Mouse (Mus musculus) midbrain, embryonic 13.5 days (tissue): Measurements from ENCODE around the gene Slc23a2. TPM values are rescaled to one million over a fixed set of nuclear protein-coding genes. Genes with fewer than 3 reads are reported as not detected.

ENCODE experiments used
- ATAC-seq: fragments of 200-750 bp; cut with Nextera tagmentation; 2 replicates; pipeline ENCODE4 v1.8.0; 2017; ENCODE audit warnings: mild to moderate bottlenecking, moderate TSS enrichment, moderate library complexity
- H3K27ac ChIP-seq: fragments of 300-500 bp; sonication (generic); 2 replicates; pipeline ENCODE4 v1.5.1; 2015; ENCODE audit warnings: inconsistent platforms, mild to moderate bottlenecking, moderate library complexity
- H3K27me3 ChIP-seq: fragments of 300-500 bp; sonication (generic); 2 replicates; pipeline ENCODE4 v1.6.1; 2015; ENCODE audit warnings: mild to moderate bottlenecking, inconsistent platforms
- H3K36me3 ChIP-seq: fragments of 300-500 bp; sonication (generic); 2 replicates; pipeline ENCODE4 v1.6.1; 2015; ENCODE audit warnings: mild to moderate bottlenecking, inconsistent platforms
- H3K4me1 ChIP-seq: fragments of 300-500 bp; sonication (generic); replicated peaks from 2 replicates; pipeline ENCODE4 v1.6.1; 2015; ENCODE audit warnings: inconsistent platforms
- H3K4me2 ChIP-seq: fragments of 300-500 bp; sonication (generic); replicated peaks from 2 replicates; pipeline ENCODE4 v1.6.1; 2015; ENCODE audit warnings: moderate library complexity, mild to moderate bottlenecking, inconsistent platforms
- H3K4me3 ChIP-seq: fragments of 300-500 bp; sonication (generic); replicated peaks from 2 replicates; pipeline ENCODE4 v1.5.1; 2015; ENCODE audit warnings: mild to moderate bottlenecking, inconsistent platforms
- H3K9ac ChIP-seq: fragments of 300-500 bp; sonication (generic); replicated peaks from 2 replicates; pipeline ENCODE4 v1.6.1; 2015; ENCODE audit warnings: mild to moderate bottlenecking, inconsistent platforms
- H3K9me3 ChIP-seq: fragments of 300-500 bp; sonication (generic); 2 replicates; pipeline ENCODE4 v1.6.1; 2016; ENCODE audit warnings: mild to moderate bottlenecking, inconsistent platforms
- WGBS: fragments of 180-500 bp; shearing (Covaris S2); methylation state at CpG from one replicate; pipeline ENCODE4 v1.1.7; 2015; 5-methylcytosine and 5-hydroxymethylcytosine counted together
- polyA plus RNA-seq: library from polyadenylated mRNA; unstranded; fragments of >200 nt; fragmentation: Nextera tagmentation; extraction: Ambion mirVana; gene quantifications from 2 replicates; pipeline ENCODE4 v1.2.1, GENCODE M21; 2015

Slc23a2 gene
- 19.8 and 22.7 TPM in 2 replicates for polyA plus RNA-seq

DNA sequence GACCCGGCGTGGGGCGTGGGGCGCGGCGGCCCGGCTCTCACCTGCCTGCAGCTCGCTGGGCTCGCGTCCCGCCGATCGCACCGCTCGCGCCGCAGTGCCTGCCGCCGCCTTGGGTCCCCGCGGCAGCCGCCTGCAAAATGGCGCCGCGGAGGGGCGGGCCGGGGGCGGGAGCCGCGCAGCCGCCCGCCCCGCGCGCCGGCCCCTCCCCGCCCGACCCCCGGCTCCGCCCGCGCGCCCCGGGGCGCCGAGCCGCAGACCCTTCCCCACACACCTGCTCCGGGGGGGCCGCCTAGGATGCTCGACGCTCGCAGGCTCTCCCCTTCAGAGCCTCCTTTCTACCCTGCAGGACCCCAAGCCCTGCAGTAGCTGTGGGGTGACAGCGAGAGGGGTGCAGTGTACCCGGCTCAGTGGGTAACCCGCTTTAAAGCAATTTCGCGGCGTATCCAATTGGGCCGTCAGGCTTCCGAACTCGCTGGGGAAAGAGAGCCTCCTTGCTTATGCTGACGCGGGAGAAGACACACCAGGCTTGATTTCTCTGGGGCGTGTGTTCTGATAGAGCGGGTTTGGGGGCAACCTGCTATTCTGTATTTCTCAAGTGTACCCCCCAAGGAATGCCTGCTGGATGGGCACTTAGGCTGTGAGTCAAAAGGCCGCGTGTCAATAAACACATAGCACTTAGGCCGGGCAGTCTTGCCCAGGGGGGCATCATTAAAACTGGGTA is at the start of gene Slc23a2:
Gene Slc23a2, minus strand, starts transcription at position 138 of the 721 bp plus-strand sequence.
- WGBS, result 0% methylated on average over 39 of the region's 68 CpGs
- no peaks in the 10 kb centered on the region for H3K9me3 ChIP-seq
- H3K36me3 ChIP-seq, result 0 out of 2 replicates have a peak, but pooled peaks cover 2% of the 10 kb centered on the region
- H3K9ac ChIP-seq, result peak within 1 kb of the TSS; percentile 94
- ATAC-seq, result peak; percentile 93
- H3K27me3 ChIP-seq, result peaks cover 12% of the 10 kb centered on the region
- peaks cover 18% of the 10 kb centered on the region for H3K4me1 ChIP-seq
- peak within 1 kb of the TSS; percentile 82 for H3K4me3 ChIP-seq
- H3K27ac ChIP-seq, result peak within 1 kb of the TSS; percentile 80
- peak within 1 kb of the TSS; percentile 88 for H3K4me2 ChIP-seq

DNA sequence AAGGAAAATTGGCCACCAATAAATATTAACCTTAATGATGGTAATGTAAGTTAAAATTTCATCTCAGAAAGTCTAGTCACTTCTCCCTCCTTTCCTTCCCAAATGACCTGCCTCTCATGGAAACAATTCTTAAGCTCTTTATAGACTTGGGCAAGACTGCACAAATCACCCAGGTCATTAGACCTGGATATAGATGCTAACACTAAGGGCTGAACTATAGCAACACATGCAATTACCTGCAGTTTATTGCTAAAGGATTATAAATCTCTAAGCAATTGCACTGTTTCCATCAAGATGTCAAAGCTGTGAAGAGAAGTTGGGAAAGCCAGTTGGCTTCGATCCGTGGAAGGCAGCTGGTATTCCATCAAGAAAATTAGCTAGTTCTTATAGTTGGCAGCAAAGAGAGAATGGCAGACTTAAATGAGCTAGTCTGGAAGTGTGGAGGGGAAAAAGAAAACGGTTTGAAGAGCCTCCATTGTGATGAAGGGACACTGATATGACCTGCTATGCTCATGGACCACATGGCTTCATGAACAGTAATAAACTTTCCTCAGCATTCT is 45.8 kb upstream of the Slc23a2 start:
- no peaks in the 10 kb centered on the region for H3K9me3 ChIP-seq
- H3K4me2 ChIP-seq, result no peak overlapping the region
- H3K27ac ChIP-seq, result no peak overlapping the region
- H3K36me3 ChIP-seq, result no peaks in the 10 kb centered on the region
- no peak overlapping the region for H3K9ac ChIP-seq
- no peak overlapping the region for H3K4me3 ChIP-seq
- no peaks in the 10 kb centered on the region for H3K27me3 ChIP-seq
- ATAC-seq, result no peak
- H3K4me1 ChIP-seq, result no peaks in the 10 kb centered on the region
- WGBS, result 83% methylated on average over 3 of the region's 3 CpGs

DNA sequence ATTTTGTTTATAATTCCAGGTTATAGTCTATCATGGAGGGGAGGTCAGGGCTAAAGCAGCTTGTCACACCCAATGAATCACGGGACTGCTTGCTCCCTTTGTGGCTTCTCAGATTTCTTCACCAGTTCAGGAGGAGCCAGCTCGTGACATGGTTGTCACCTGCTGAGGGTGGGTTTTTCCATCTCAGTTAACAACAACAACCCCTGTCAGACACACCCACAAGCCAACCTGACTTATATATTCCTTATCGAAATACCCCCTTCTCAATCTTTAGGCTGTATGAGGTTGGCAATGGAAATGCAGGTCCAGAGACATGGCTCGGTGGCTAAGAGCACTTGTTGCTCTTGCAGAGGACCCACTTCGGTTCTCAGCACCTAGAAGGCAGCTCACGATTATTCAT is 39.0 kb upstream of the Slc23a2 start:
- H3K36me3 ChIP-seq, result no peaks in the 10 kb centered on the region
- no peaks in the 10 kb centered on the region for H3K4me1 ChIP-seq
- H3K9ac ChIP-seq, result no peak overlapping the region
- ATAC-seq, result no peak
- no peak overlapping the region for H3K4me3 ChIP-seq
- H3K9me3 ChIP-seq, result no peaks in the 10 kb centered on the region
- H3K27ac ChIP-seq, result no peak overlapping the region
- WGBS, result 76% methylated on average over 6 of the region's 6 CpGs
- no peak overlapping the region for H3K4me2 ChIP-seq
- H3K27me3 ChIP-seq, result no peaks in the 10 kb centered on the region

DNA sequence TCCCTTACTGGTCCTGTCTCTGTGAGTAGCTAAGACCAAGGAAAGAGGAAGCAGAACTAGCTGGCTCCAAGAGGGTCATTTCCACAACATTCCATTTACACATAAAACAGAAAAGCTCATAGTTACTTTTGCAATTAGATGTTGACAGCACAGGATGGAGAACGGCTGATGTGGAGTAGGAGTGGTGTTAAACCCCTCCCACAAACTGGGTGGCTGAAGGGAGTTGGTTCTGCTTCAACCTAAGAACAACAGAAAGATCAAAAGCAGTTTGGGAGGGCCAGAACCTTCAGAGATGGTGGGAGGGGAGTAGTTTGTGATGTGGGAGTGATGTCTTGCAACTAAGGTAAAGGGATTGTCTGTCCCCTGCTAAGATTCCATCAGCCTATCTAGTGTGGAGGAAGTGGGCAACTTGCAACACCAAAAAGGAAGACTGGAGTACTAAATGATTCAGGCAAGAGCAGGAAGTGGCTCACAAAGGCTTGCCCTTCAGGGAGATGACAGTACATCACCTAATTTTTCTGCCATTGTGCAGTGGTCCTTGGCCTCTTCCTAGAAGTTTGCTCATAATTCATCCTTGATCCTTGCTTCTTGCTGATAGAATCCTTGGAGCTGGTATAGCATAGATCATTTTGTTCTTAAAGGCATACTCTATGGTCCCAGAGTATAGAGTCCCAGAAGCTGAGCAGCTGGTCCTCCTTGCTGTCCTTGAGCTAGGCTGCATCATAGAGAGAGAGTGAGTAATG is 35.7 kb upstream of the Slc23a2 start:
- Histone ChIP-seq H3K4me3 (no peak overlapping the region), H3K27ac (no peak overlapping the region), H3K27me3 (no peaks in the 10 kb centered on the region), H3K4me2 (no peak overlapping the region), H3K4me1 (no peaks in the 10 kb centered on the region), H3K9ac (no peak overlapping the region), H3K9me3 (no peaks in the 10 kb centered on the region), H3K36me3 (no peaks in the 10 kb centered on the region)
- 67% methylated on average over 1 of the region's 1 CpGs for WGBS
- no peak for ATAC-seq

DNA sequence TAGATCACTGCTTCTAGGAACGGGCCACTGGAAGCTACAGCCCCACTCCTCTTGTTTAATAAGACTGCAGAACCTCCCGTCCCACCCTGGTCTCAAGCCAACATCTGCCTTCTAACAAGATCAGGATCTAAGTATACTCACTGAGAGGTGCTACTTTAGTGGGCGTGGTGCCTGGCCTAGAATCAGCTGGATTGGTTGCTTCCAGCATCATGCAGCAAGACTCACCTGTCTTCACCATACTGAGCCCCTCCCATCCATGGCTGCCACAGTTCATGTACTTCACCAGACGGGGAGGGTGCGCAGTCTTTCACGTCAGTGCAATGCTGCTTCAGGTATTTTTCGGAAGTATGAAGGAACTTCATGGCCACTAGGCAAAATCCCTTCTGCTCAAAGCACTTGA is 34.5 kb upstream of the Slc23a2 start:
- H3K4me1 ChIP-seq, result no peaks in the 10 kb centered on the region
- H3K9me3 ChIP-seq, result no peaks in the 10 kb centered on the region
- no peak for ATAC-seq
- H3K27ac ChIP-seq, result no peak overlapping the region
- no peak overlapping the region for H3K4me2 ChIP-seq
- no peaks in the 10 kb centered on the region for H3K27me3 ChIP-seq
- H3K36me3 ChIP-seq, result no peaks in the 10 kb centered on the region
- WGBS, result 89% methylated on average over 7 of the region's 7 CpGs
- H3K9ac ChIP-seq, result no peak overlapping the region
- H3K4me3 ChIP-seq, result no peak overlapping the region

DNA sequence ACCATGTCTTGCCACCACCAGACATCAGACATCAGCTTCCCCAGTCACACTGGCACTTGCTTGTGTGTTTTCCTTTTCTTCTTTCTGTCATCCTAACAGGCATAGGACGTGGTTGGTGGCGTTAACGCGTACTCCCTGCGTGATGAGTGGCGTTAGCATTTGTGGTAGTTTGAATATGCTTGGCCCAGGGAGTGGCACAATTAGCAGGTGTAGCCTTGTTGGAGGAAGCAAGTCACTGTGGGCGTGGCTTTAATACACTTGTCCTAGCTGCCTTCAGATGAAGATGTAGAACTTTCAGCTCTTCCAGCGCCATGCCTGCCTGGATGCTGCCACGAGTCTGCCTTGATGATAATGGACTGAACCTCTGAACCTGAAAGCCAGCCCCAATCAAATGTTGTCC is 32.5 kb upstream of the Slc23a2 start:
- Histone ChIP-seq H3K27ac (no peak overlapping the region), H3K9me3 (no peaks in the 10 kb centered on the region), H3K4me2 (no peak overlapping the region), H3K4me3 (no peak overlapping the region), H3K36me3 (no peaks in the 10 kb centered on the region), H3K9ac (no peak overlapping the region), H3K4me1 (no peaks in the 10 kb centered on the region), H3K27me3 (no peaks in the 10 kb centered on the region)
- no peak for ATAC-seq
- 89% methylated on average over 9 of the region's 9 CpGs for WGBS

DNA sequence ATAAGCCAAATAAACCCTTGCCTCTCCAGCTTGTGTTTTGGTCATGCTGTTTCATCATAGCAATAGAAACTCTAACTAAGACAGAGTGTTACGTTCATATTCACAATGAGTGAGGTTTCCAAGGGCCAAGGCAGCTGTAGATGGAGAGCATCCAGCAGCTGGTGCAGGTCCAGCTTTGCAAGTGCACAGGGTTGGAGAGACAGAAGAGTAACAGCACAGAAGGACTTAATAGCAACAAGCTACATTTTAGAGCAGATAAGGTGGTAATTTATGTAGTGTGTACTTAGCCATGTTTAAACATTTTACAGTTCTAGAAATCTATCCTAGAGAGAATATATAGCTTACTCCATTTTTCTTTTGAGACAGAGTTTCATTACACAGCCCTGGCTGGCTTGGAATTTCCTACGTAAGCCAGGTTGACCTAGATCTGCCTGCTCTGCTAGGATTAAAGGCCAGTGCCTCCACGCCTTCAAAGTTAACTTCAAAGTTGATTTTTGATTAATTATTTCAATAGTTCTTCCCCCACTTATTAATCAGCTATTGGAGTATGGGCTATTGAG is 31.5 kb upstream of the Slc23a2 start:
- no peaks in the 10 kb centered on the region for H3K9me3 ChIP-seq
- H3K4me2 ChIP-seq, result no peak overlapping the region
- 87% methylated on average over 3 of the region's 3 CpGs for WGBS
- no peak overlapping the region for H3K27ac ChIP-seq
- H3K4me1 ChIP-seq, result no peaks in the 10 kb centered on the region
- H3K4me3 ChIP-seq, result no peak overlapping the region
- no peak for ATAC-seq
- H3K27me3 ChIP-seq, result no peaks in the 10 kb centered on the region
- no peak overlapping the region for H3K9ac ChIP-seq
- no peaks in the 10 kb centered on the region for H3K36me3 ChIP-seq

DNA sequence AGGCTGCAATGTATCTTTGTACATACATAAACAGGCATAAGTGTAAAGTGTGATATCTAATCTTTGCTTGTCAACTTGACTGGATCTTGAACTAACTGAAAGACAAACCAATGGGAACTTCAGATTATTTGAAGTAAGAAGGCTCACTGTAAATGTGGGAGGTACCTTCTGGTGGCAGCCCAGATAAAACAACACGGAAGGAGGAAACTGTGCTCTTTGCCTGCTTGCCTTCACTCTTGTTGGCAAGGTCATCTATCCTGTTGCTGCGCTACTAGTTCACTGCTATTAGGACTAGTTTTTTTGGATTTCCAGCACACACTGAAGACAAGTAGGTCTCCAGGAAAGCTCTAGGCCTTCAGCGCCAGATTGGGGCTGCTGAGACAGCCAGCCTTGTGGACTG is 29.1 kb upstream of the Slc23a2 start:
- Histone ChIP-seq H3K4me1 (no peaks in the 10 kb centered on the region), H3K9me3 (no peaks in the 10 kb centered on the region), H3K27ac (no peak overlapping the region), H3K4me3 (no peak overlapping the region), H3K27me3 (no peaks in the 10 kb centered on the region), H3K36me3 (no peaks in the 10 kb centered on the region), H3K4me2 (no peak overlapping the region), H3K9ac (no peak overlapping the region)
- ATAC-seq, result no peak
- WGBS, result 89% methylated on average over 3 of the region's 3 CpGs

DNA sequence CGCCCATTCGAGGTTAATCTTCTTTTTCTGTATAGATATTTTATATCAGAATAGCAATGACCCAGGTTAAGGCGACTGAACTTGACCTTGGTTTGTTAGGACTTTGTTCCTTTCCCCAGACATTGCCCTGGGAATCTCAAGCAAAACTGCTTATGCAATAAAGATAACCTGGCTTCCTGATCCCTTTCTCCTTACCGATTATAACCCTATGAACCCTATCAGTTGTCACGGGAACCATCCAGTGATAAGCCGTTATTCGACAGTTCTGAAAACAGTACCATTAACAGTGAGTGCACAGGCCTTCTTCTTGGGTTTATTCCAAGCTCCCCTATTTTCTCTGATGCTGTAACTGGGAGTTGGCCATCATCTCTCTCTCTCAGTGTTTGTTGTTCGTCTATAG is 27.0 kb upstream of the Slc23a2 start:
- no peak for ATAC-seq
- Histone ChIP-seq H3K9ac (no peak overlapping the region), H3K9me3 (no peaks in the 10 kb centered on the region), H3K4me2 (no peak overlapping the region), H3K36me3 (no peaks in the 10 kb centered on the region), H3K27ac (no peak overlapping the region), H3K27me3 (no peaks in the 10 kb centered on the region), H3K4me1 (no peaks in the 10 kb centered on the region), H3K4me3 (no peak overlapping the region)
- 88% methylated on average over 8 of the region's 8 CpGs for WGBS

DNA sequence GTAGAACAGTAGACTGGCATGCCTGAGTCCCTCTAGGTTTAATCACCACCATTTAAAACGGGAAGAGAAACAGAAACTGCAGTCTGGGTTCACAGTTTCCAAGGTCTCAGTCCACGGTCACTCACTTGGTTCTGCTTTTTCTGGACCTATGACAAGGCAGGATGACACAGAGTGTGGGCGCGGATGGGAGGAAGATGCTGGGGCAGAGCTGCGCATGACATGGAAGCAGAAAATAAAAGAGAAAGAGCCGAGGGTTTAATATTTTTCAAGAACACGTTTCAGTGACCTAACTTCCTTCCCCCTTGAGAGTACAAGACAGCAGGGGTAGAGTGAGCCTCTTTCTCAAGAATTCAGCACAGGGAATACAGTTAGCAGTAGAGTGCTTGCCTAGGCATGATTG is 24.2 kb upstream of the Slc23a2 start:
- H3K9me3 ChIP-seq, result no peaks in the 10 kb centered on the region
- no peak overlapping the region for H3K9ac ChIP-seq
- no peaks in the 10 kb centered on the region for H3K36me3 ChIP-seq
- no peak overlapping the region for H3K4me2 ChIP-seq
- no peak overlapping the region for H3K27ac ChIP-seq
- H3K4me1 ChIP-seq, result no peaks in the 10 kb centered on the region
- no peaks in the 10 kb centered on the region for H3K27me3 ChIP-seq
- H3K4me3 ChIP-seq, result no peak overlapping the region
- no peak for ATAC-seq
- 87% methylated on average over 7 of the region's 7 CpGs for WGBS

DNA sequence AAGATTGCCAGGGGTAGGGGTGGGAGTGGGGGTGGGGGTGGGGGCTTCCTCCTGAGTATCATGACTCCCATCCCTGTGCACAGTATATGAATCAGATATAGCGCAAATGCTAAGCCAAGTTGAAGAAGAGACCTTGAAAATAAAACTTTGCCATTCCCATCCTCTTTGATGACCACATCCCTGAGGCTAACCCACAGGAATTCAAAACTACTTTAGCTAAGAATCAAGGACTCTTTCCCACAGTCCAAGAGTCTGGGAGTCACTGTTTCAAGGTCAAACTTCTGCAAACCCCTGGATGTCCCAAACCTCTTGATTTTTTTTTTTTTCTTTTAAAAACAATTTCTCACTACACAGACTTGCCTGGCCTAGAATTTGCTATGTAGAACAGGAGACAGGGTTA is 18.7 kb upstream of the Slc23a2 start:
- Histone ChIP-seq H3K9me3 (no peaks in the 10 kb centered on the region), H3K9ac (no peak overlapping the region), H3K36me3 (no peaks in the 10 kb centered on the region), H3K4me2 (no peak overlapping the region), H3K27me3 (no peaks in the 10 kb centered on the region), H3K4me3 (no peak overlapping the region), H3K27ac (no peak overlapping the region), H3K4me1 (no peaks in the 10 kb centered on the region)
- no peak for ATAC-seq
- WGBS, result 100% methylated on average over 1 of the region's 1 CpGs

DNA sequence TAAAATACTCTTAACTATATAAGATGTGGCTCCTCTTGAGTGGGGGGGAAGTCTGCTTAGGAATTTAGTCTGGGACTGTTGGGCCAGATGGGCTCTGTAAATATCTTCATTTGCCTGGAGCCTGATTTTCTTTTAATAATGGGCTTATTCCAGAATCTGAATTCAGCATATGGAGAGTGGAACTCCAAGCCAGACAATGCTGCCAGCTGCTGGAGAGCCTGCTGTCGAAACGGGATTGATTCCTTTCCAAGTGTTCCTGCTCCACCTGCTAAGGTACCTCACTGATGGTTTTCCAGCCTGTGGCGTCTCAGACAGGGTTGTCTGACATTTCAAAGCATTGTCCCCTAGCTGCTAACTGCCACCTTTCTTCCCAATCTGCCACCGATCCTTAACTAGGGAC is 12.6 kb upstream of the Slc23a2 start:
- WGBS, result 71% methylated on average over 4 of the region's 4 CpGs
- H3K4me1 ChIP-seq, result no peaks in the 10 kb centered on the region
- no peaks in the 10 kb centered on the region for H3K36me3 ChIP-seq
- H3K9me3 ChIP-seq, result no peaks in the 10 kb centered on the region
- no peak overlapping the region for H3K4me3 ChIP-seq
- no peak overlapping the region for H3K4me2 ChIP-seq
- no peak overlapping the region for H3K27ac ChIP-seq
- ATAC-seq, result no peak
- no peak overlapping the region for H3K9ac ChIP-seq
- H3K27me3 ChIP-seq, result no peaks in the 10 kb centered on the region
